Mouse (Mus musculus) kidney, postnatal 0 days (tissue): ENCODE measurements at regions not wholly inside any gene's neighbourhood (a gene's known extent, or its start where the extent isn't known, plus 50 kb on each side); places are given as distances from the start of the nearest gene placed in this dataset.

Source experiments
- ATAC-seq: fragments of 200-750 bp; cut with Nextera tagmentation; replicated peaks from 2 replicates; pipeline ENCODE4 v1.8.0; 2017; ENCODE audit warnings: low read depth, moderate number of reproducible peaks, moderate TSS enrichment, moderate library complexity; ENCODE audit not compliant: low FRiP score
- DNase-seq: peaks from one replicate; pipeline ENCODE4 v3.0.0-alpha.2; 2016; ENCODE audit warnings: low spot score
- H3K27ac ChIP-seq: fragments of 300-500 bp; sonication (generic); 2 replicates; pipeline ENCODE4 v1.5.1; 2014; ENCODE audit warnings: mild to moderate bottlenecking
- H3K27me3 ChIP-seq: fragments of 300-500 bp; sonication (generic); 2 replicates; pipeline ENCODE4 v1.6.1; 2014; ENCODE audit warnings: low read length, mixed read lengths; ENCODE audit not compliant: insufficient read depth
- H3K36me3 ChIP-seq: fragments of 300-500 bp; sonication (generic); 2 replicates; pipeline ENCODE4 v1.6.1; 2014; ENCODE audit warnings: low read length, mixed read lengths; ENCODE audit not compliant: insufficient read depth
- H3K4me1 ChIP-seq: fragments of 300-500 bp; sonication (generic); replicated peaks from 2 replicates; pipeline ENCODE4 v1.6.1; 2014; ENCODE audit warnings: antibody characterized with exemption, low read length, mixed read lengths; ENCODE audit not compliant: insufficient read depth
- H3K4me2 ChIP-seq: fragments of 300-500 bp; sonication (generic); 2 replicates; pipeline ENCODE4 v1.6.1; 2014; ENCODE audit warnings: mild to moderate bottlenecking, low read length, moderate library complexity, mixed read lengths
- H3K4me3 ChIP-seq: fragments of 300-500 bp; sonication (generic); replicated peaks from 2 replicates; pipeline ENCODE4 v1.5.1; 2014; ENCODE audit warnings: low read depth, low read length
- H3K9ac ChIP-seq: fragments of 300-500 bp; sonication (generic); 2 replicates; pipeline ENCODE4 v1.6.1; 2014; ENCODE audit warnings: low read depth, low read length
- H3K9me3 ChIP-seq: fragments of 300-500 bp; sonication (generic); replicated peaks from 2 replicates; pipeline ENCODE4 v1.6.1; 2016; ENCODE audit warnings: low read length, inconsistent platforms, mixed read lengths
- CTCF ChIP-seq: IDR thresholded peaks from 2 replicates; pipeline ENCODE4 v1.5.1; 2016; ENCODE audit warnings: antibody characterized with exemption, low read depth, mild to moderate bottlenecking, moderate library complexity
- WGBS: fragments of 180-500 bp; shearing (Covaris S2); extraction: QIAGEN DNeasy Blood & Tissue Kit; methylation state at CpG from one replicate; pipeline ENCODE4 v1.1.7; 2014; 5-methylcytosine and 5-hydroxymethylcytosine counted together

DNA sequence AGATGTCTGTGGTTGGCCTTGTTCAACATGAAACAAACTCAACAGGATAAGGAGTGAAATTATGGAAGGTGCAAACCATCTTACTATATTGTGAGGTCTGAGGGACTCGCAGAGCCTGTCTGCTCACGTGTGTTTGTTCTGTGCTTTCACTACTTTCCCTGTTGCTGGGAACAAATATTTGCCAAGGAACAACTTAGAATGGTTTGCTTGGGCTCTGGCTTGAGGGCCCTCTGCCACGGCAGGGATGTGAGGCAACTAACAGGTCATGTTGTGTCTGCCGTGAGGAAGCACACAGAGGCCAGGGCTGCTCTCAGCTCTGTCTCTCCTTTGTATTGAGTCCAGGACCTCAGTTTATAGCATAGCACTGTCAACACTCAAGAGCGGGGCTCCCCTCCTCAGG lies 69.4 kb upstream of the Ccdc39 start:
- Histone ChIP-seq H3K27me3 (no peaks in the 10 kb centered on the region), H3K9ac (no peak overlapping the region), H3K4me3 (no peak overlapping the region), H3K27ac (no peak overlapping the region), H3K9me3 (no peaks in the 10 kb centered on the region), H3K4me1 (no peaks in the 10 kb centered on the region), H3K4me2 (no peak overlapping the region), H3K36me3 (no peaks in the 10 kb centered on the region)
- no peak for ATAC-seq
- no peak for TF ChIP-seq CTCF
- WGBS, result 89% methylated on average over 5 of the region's 5 CpGs
- no peak for DNase-seq

DNA sequence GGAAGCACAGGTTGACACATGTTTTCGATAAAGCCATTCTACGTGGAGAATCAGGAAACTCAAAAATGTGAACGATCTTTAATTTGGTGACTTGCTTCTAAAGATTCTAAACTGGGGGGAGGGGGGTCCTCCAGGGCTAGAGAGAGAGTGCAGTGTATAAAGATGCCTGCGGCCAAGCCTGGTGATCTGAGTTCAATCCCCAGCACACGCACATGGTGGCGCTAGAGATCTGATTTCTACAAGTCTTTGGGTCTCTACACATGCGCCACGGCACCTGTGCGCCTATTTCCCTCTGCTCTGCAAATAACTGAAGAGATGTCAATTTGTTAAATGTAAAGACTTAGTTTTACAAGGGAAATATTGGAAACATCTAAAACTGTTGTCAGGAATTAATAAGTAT lies 70.3 kb upstream of the Ccdc39 start:
- Histone ChIP-seq H3K9ac (no peak overlapping the region), H3K36me3 (no peaks in the 10 kb centered on the region), H3K27me3 (no peaks in the 10 kb centered on the region), H3K4me1 (no peaks in the 10 kb centered on the region), H3K4me2 (no peak overlapping the region), H3K9me3 (no peaks in the 10 kb centered on the region), H3K4me3 (no peak overlapping the region), H3K27ac (no peak overlapping the region)
- DNase-seq, result no peak
- 69% methylated on average over 9 of the region's 9 CpGs for WGBS
- no peak for ATAC-seq
- TF ChIP-seq CTCF, result no peak

DNA sequence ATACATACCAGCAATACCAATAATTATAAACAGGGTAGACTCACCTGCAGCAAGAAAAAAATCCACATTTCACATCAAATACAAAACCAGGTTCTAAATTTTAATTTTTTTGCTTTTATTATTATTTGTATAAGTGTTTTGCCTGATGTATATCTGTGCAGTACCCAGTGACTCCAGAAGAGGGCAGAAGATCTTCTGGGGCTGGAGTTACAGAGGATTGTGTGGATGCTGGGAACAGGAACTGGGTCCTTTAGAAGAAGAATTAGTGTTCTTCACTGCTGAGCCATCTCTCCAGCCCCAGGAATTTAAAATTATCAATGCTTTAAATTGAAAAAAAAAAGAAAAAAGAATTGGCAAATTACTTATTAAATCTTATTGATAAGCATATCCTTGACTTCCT lies 71.7 kb upstream of the Ccdc39 start:
- DNase-seq, result no peak
- no peak overlapping the region for H3K9ac ChIP-seq
- H3K4me1 ChIP-seq, result no peaks in the 10 kb centered on the region
- H3K4me3 ChIP-seq, result no peak overlapping the region
- no peaks in the 10 kb centered on the region for H3K9me3 ChIP-seq
- no peaks in the 10 kb centered on the region for H3K27me3 ChIP-seq
- no peak overlapping the region for H3K4me2 ChIP-seq
- no peak for ATAC-seq
- no peak overlapping the region for H3K27ac ChIP-seq
- TF ChIP-seq CTCF, result no peak
- no peaks in the 10 kb centered on the region for H3K36me3 ChIP-seq

DNA sequence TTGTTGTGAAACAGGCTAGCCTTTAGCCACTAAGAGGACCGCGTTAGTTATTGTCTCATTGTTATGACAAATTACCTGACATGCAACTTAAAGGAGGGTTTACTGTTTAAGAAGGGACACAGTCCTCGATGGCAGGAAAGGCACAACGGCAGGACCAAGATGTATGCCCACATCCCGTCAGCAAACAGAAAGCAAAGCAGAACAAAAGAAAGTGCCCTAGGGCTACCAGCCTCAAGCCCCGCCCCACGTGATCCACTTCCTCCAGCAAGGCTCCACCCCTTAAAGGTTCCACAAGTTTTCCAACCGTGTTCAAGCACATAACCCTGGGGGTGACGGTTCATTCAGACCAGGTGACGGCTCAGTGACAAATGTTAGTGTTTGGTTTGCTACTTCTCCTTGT lies 72.2 kb upstream of the Ccdc39 start:
- Histone ChIP-seq H3K4me2 (no peak overlapping the region), H3K9me3 (no peaks in the 10 kb centered on the region), H3K27me3 (no peaks in the 10 kb centered on the region), H3K36me3 (no peaks in the 10 kb centered on the region), H3K9ac (no peak overlapping the region), H3K4me1 (no peaks in the 10 kb centered on the region), H3K4me3 (no peak overlapping the region), H3K27ac (no peak overlapping the region)
- ATAC-seq (no peak), DNase-seq (no peak)
- 86% methylated on average over 10 of the region's 10 CpGs for WGBS
- no peak for TF ChIP-seq CTCF

DNA sequence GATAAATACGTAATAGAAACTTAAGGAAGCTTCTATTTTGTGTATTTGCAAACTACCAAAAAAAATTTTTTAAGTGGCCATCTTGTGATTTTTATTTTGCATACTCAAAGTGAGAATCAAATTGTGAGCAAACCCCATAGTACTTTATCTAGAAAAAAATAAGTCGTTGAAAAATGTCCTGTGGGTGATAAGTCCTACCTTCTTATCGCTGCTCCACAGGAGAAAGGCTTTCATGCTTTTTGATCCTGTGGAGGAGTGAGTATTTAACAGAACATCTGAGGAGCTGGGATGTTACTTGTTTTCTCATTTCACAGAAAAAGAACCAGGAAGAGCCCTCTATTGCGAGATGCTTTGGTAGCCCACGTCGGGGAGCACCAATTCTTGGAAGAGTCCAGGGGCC lies 72.7 kb upstream of the Ccdc39 start:
- TF ChIP-seq CTCF, result no peak
- H3K4me3 ChIP-seq, result no peak overlapping the region
- no peak overlapping the region for H3K27ac ChIP-seq
- DNase-seq, result no peak
- 90% methylated on average over 6 of the region's 6 CpGs for WGBS
- no peak overlapping the region for H3K4me2 ChIP-seq
- no peaks in the 10 kb centered on the region for H3K36me3 ChIP-seq
- no peaks in the 10 kb centered on the region for H3K4me1 ChIP-seq
- ATAC-seq, result no peak
- no peak overlapping the region for H3K9ac ChIP-seq
- no peaks in the 10 kb centered on the region for H3K27me3 ChIP-seq
- H3K9me3 ChIP-seq, result no peaks in the 10 kb centered on the region

DNA sequence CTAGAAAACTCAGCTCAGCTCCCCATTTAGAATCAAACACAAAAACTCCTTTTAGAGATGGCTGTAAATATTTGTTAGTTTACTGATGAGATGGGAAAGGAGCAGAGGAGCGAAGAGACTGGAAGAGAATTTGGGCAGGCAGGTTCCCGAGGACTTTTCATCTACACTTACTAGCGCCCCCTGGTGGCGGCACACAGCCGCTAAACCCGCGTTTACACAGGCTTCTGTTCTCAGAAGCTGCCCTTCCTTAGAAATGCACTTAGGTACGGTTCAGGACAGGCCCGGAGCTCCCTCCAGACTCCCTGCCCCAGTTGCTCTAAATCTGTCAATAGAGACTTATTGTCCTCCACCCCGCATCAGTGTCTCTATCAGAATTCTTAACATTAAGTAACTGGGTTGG lies 74.7 kb upstream of the Ccdc39 start:
- no peaks in the 10 kb centered on the region for H3K9me3 ChIP-seq
- no peaks in the 10 kb centered on the region for H3K36me3 ChIP-seq
- H3K27me3 ChIP-seq, result no peaks in the 10 kb centered on the region
- WGBS, result 5% methylated on average over 10 of the region's 10 CpGs
- TF ChIP-seq CTCF, result peak; percentile 78
- H3K4me1 ChIP-seq, result no peaks in the 10 kb centered on the region
- ATAC-seq, result no peak; the same call in 1 of the 2 replicates
- H3K9ac ChIP-seq, result no peak overlapping the region
- no peak overlapping the region for H3K27ac ChIP-seq
- no peak overlapping the region for H3K4me2 ChIP-seq
- no peak overlapping the region for H3K4me3 ChIP-seq
- peak; percentile 83 for DNase-seq

DNA sequence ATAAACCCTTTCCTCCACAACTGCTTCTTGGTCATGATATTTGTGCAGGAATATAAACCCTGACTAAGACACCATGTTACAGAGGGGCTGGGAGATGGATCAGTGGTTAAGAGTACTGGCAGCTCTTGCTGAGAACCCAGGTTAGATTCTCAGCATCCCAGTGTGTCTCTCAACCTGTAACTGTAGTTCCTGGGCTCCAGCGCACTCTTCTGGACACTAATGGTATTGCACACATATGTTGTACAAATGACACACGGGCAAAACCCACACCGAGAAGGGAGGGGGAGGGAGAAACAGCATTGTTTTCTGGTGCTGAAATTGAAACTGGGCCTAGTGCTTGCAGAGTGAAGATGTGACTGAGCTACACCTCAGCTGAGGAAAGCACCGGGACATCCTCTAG lies 81.0 kb upstream of the Ccdc39 start:
- no peak; the same call in 1 of the 2 replicates for TF ChIP-seq CTCF
- WGBS, result 82% methylated on average over 4 of the region's 4 CpGs
- no peak overlapping the region for H3K4me2 ChIP-seq
- no peaks in the 10 kb centered on the region for H3K4me1 ChIP-seq
- no peak for ATAC-seq
- H3K9ac ChIP-seq, result no peak overlapping the region
- H3K36me3 ChIP-seq, result no peaks in the 10 kb centered on the region
- H3K9me3 ChIP-seq, result no peaks in the 10 kb centered on the region
- DNase-seq, result no peak
- no peak overlapping the region for H3K27ac ChIP-seq
- H3K27me3 ChIP-seq, result no peaks in the 10 kb centered on the region
- no peak overlapping the region for H3K4me3 ChIP-seq
